1 mouse cellular context compared by ENCODE assay signal in the genomic region with DNA sequence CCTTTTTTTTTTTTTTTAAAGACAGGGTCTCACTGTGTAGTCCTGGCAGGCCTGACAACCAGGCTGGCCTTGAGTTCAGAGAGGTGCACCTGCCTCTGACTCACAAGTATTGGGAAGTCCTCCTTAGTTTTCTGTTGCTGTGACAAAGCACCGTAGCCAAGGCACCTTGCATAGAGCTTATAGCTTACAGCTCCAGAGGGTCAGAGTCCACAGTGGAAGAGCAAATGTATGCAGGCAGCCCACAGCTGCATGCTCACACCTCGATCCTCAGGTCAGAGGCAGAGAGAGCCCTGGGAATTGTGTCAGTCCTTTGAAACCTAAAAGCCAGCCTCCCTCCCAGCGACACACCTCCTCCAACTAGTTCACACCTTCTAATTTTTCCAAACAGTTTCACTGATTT.
TF ChIP-seq lines count a peak whose summit lies in the region.

No protein-coding gene starts in this region.

TF ChIP-seq in MEL, 35 proteins besides CTCF, POLR2A, EP300 and RAD21:
- TF ChIP-seq SIN3A (IDR thresholded peaks at IDR 0.05; ENCODE audit: low read length) = no peak
- TF ChIP-seq TCF12 (IDR thresholded peaks at IDR 0.05; ENCODE audit: low read depth, low read length) = no peak
- no peak for TF ChIP-seq JUND (IDR thresholded peaks at IDR 0.05; ENCODE audit: low read depth, low read length)
- no peak for TF ChIP-seq MAFK (IDR thresholded peaks at IDR 0.05; ENCODE audit: borderline replicate concordance, low read depth, low read length)
- TF ChIP-seq MYC (IDR thresholded peaks at IDR 0.05; ENCODE audit: low read depth, low read length) = no peak
- no peak for TF ChIP-seq USF2 (IDR thresholded peaks at IDR 0.05; ENCODE audit: borderline replicate concordance in 1 of 2, insufficient read depth in 1 of 2, low read depth in 1 of 2, low read length in 2 of 2)
- TF ChIP-seq CHD1 (IDR thresholded peaks at IDR 0.05; ENCODE audit: low read depth, low read length) = no peak
- TF ChIP-seq GABPA (IDR thresholded peaks at IDR 0.05; ENCODE audit: low read depth, low read length) = no peak
